Mouse (Mus musculus): ENCODE results near the gene Ppil4.

The Ppil4 gene

GRCm38 (mm10) chr10:7825281-7825665 is 32.6 kb downstream of the Ppil4 start:
- DNase-seq: no peak

- no peak for DNase-seq
Measured at GRCm38 (mm10) chr10:7826106-7826505, 33.4 kb downstream of the Ppil4 start.

DNA sequence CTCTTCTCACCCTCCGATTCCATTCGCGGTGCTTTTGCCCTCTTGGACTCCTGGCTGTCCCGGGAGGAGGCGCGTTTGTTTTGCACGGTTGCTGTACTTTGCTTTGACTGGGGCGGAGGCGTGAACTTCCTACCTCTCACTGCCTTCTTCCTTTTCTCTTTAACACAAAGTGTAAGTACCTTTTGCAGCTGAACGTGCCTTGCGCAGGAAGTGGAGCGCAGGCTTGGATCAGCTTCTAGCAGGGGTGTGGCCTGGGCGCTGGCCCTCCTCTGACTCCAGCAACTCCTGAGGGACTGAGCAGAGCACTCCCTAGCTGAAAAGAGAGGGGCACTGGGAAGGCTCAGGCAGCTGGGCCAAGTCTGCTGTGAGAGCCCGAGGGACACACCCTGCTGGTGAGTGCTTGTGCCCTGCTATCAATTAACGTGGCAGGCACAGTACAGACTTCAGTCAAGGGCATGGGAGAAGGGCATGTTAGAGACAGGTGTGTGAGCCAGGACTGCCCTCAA is 39.5 kb downstream of the Ppil4 start, which contains the start of gene Zc3h12d:
Gene Zc3h12d, plus strand, starts transcription at position 300 of the 506 bp plus-strand sequence.
- peak; percentile 20 for DNase-seq

GRCm38 (mm10) chr10:7833377-7834165 is 40.9 kb downstream of the Ppil4 start:
- DNase-seq: no peak

- DNase-seq: no peak
Measured at GRCm38 (mm10) chr10:7834671-7835225, 42.1 kb downstream of the Ppil4 start.

- no peak for DNase-seq
Measured at GRCm38 (mm10) chr10:7836902-7837301, 44.2 kb downstream of the Ppil4 start.

DNA sequence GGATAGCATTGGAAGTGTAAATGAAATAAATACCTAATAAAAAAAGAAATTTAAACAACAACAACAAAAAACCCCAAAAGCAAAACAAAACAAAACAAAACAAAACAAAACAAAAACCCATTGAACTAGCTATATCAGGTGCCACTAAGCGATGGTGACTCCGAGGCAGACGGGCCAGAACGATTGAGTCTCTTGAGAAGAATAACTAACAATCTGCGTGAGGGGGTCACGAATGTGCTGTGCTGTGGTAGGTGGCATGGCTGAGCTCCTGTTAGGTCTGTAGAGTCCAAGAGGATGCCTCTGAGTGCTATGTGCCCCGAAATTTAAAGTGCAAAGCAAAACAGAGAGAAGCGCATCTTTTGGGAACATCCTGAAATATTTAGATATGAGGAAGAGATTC is 44.8 kb downstream of the Ppil4 start:
- no peak for DNase-seq

DNA sequence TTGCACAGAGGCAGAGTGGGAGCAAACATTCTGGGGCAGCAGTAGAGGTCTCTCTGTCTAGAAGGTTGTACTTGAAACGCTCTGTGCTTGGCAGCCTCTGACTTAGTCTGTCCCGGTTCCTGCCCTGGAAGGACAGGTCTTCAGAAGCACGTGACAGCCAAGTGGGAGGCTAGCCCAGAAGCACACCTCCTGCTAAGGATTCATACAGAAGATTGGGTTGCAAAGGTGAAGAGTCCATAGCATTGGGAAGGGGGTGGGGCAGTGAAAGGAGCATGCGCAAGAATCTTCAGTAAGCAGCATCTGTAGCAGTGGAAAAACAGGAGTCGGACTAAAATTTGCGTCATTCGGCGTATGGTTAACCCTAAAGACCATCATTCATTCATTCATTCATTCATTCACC is 45.3 kb downstream of the Ppil4 start:
- DNase-seq: no peak

- no peak for DNase-seq
Measured at GRCm38 (mm10) chr10:7838874-7839421, 46.3 kb downstream of the Ppil4 start.

GRCm38 (mm10) chr10:7839551-7840352 is 47.1 kb downstream of the Ppil4 start:
- no peak for DNase-seq

DNA sequence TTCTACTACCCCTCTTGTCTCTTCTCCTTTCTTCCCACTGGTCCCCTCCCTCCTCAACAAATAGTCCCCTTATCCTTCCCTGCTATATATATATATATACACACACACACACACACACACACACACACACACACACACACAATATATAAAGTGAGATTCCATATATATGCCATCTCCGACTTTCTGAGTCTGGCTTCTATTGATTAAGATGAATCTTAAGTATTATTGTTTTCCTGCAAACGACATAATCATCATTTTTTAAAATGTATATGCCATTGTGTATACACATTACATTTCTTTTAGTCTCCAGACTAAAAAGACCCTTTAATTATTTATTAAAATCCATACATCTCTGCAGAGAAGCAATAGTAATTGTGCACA is 47.7 kb downstream of the Ppil4 start:
- DNase-seq: no peak

DNA sequence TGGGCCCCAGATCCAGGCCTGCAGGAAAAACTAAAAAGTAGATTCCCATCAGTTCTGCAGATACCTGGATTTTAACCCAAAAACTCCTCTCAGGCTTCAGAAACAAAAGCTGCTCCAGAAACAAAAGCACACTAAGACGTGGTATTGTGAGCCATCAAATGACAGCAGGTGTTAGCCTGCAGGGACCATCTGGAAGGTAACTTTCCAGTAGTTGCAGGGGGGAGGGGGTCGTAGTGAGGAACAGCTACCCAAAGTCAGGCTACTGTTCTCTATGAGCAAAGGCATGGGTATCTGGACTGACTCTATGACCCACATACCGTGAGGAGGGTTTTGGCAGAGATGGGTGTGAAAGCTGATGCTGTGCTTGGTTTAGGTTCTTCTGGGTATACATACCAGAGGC is 48.1 kb downstream of the Ppil4 start:
- no peak for DNase-seq

DNA sequence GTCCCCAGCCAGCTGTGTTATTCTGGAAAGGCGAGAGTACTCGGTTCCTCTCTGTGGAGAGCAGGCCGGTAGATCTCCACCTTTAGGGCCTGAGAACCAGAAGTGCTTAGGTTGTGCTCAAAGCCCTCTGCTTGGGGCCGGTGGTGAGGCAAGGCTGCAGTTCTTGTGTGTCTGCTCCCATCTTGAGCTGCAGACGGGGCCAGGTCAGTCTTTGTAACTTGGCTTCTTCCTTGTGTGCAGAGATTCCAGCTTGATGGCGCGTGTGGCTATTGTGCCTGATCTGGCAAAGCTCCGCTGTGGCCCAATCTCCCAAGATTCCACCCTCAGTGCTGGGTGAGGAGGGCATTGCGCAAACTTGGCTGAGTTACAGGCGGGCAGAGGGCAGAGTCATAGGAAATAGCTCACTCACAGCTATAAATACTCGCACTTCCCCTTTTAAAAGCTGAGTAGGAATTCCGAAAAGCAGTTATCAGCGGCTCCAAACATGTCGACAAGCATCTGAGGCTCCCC is 48.9 kb downstream of the Ppil4 start:
- peak; percentile 50 for DNase-seq

DNA sequence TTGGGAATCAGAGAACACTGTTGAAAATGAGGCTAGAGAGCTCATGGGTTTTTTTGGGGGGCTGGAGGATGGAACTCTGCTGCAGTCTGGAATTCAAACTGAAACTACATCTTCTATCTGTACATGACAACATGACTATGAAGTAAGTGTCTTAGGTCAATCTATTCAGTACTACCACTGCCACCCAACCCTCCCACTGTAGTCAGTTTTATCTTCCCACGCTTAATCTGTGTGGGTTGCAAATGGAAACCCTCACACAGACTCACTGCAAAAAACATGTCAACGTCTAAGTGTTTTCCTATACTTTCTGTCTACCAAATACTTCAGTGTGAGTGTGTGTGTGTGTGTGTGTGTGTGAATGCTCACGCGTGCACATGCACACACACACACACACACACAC is 50.5 kb downstream of the Ppil4 start:
- DNase-seq: no peak

- no peak for DNase-seq
Measured at GRCm38 (mm10) chr10:7844161-7844560, 51.5 kb downstream of the Ppil4 start.

- no peak for DNase-seq
Measured at GRCm38 (mm10) chr10:7845136-7845535, 52.4 kb downstream of the Ppil4 start.

DNA sequence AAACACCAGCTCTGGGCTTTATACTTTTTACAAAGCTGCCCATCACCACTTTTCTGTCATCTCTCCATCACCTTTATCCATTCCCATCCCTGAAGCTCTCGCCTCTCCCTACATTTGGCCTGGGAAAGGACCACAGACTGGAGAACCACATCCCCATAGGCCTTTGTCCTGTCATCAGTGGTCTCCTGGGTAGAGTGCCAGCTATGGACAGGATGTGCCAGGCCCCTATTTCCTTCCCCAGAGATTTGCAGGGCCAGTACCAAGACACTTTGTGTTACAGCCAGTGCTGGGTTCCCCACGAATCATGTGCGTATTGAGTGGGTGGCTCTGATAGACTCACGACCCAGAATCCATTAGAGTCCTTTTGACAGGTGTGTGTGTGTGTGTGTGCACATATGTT is 53.3 kb downstream of the Ppil4 start:
- no peak for DNase-seq

DNA sequence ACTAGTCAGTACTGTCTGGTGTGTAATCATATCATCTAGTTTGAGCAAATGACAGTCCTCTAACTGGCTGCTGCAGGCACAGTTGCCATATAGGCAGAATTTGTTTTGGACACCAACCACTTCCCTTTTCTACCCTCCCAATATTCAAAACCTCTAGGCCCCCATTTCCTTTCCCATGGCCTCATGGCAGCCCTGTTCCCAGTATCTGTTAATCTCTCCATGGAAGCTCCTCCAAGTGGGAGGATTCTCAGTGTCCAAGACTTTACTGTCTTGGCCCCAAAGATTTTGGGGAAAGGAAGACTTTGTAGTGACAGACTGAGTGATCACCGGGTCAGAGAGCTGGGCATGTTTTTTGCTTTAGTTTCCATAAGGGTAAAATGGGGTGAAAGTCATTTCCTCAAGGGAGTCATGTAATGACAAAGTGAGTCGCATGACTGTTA is 54.5 kb downstream of the Ppil4 start:
- DNase-seq: no peak

- no peak for DNase-seq
Measured at GRCm38 (mm10) chr10:7851891-7852290, 59.2 kb downstream of the Ppil4 start.

GRCm38 (mm10) chr10:7860494-7860893 is 67.8 kb downstream of the Ppil4 start:
- DNase-seq: no peak

DNA sequence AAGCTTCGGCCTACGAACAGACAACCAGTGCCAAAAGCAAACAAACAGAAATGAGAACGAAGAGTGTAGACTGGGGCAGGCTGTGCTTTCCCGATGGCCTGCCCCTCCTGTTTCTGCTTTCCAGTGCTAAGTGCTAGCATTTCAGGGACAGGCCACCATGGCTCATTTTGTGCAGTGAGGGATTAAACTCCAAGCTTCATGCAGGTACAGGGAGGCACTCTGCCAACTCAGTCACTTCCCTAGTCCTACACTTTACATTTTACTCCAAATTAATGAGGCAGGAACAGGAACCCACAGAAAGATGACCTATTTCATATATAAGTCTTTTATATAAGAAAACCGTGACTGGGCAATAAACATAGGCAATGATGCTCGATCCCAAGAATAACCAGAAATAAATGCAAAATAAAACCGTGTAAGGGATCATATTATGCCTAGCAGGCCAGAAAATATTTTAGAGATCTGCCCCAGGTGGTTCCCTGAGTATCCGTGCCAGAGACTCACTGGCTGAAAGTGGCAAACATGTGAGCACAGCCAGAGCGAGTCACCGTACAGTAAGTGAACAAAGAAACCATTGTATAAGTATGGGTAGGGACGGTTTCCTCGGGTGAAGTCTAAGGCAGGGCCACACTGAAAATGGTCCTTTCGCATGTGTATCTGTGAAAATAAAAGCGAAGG is 68.7 kb downstream of the Ppil4 start:
- DNase-seq: no peak

DNA sequence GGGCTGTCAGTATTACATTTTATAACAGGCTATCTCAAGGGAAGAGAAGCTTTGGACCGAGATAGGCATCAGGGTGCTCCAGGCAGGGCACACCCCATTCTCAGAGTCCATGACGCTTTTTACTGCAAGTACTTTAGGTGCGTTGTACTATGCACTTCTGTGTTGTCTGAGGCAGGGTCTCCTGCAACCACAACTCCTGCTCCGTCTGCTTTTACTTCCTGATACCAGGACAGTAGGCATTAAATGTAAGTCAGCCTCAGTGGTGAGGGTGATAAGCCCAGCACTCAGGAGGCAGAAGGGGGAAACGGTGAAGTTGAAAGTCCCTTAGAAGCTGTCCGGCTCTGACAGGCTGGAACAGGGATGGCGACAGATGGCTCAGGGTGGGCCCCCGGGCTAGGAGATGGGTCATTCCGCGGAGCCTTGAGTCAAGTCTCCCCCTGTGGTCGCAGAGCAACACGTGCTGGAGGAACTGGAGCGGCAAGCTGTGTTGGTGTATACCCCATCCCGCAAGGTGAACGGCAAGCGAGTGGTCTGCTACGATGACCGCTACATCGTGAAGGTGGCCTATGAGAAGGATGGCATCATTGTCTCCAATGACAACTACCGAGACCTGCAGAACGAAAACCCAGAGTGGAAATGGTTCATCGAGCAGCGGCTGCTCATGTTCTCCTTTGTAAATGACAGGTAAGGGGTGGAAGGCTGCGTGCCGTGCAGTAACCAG is 69.4 kb downstream of the Ppil4 start:
- DNase-seq: no peak

Measured in liver (tissue).